Mouse (Mus musculus) hindbrain, embryonic 15.5 days (tissue): ENCODE results near the gene Fam162b. TPM values are rescaled to one million over a fixed set of nuclear protein-coding genes. Genes with fewer than 3 reads are reported as not detected.
A peak's percentile ranks its signal among the peaks of the same experiment; 100 is the strongest.

ENCODE experiments used
- ATAC-seq: fragments of 200-750 bp; cut with Nextera tagmentation; 2 replicates; pipeline ENCODE4 v1.8.0; 2017; ENCODE audit warnings: low read depth, moderate number of reproducible peaks, moderate TSS enrichment; ENCODE audit not compliant: low FRiP score
- H3K27ac ChIP-seq: fragments of 300-500 bp; sonication (generic); replicated peaks from 2 replicates; pipeline ENCODE4 v1.5.1; 2015; ENCODE audit warnings: mild to moderate bottlenecking, inconsistent platforms
- H3K27me3 ChIP-seq: fragments of 300-500 bp; sonication (generic); 2 replicates; pipeline ENCODE4 v1.6.1; 2015; ENCODE audit warnings: control low read depth, inconsistent platforms
- H3K36me3 ChIP-seq: fragments of 300-500 bp; sonication (generic); 2 replicates; pipeline ENCODE4 v1.6.1; 2015; ENCODE audit warnings: control low read depth, inconsistent platforms
- H3K4me1 ChIP-seq: fragments of 300-500 bp; sonication (generic); replicated peaks from 2 replicates; pipeline ENCODE4 v1.6.1; 2015; ENCODE audit warnings: control low read depth, inconsistent platforms
- H3K4me2 ChIP-seq: fragments of 300-500 bp; sonication (generic); 2 replicates; pipeline ENCODE4 v1.6.1; 2015; ENCODE audit warnings: moderate library complexity, mild to moderate bottlenecking, inconsistent platforms
- H3K4me3 ChIP-seq: fragments of 300-500 bp; sonication (generic); 2 replicates; pipeline ENCODE4 v1.5.1; 2015; ENCODE audit warnings: mild to moderate bottlenecking, inconsistent platforms
- H3K9ac ChIP-seq: fragments of 300-500 bp; sonication (generic); 2 replicates; pipeline ENCODE4 v1.6.1; 2015; ENCODE audit warnings: inconsistent platforms
- H3K9me3 ChIP-seq: fragments of 300-500 bp; sonication (generic); 2 replicates; pipeline ENCODE4 v1.6.1; 2016; ENCODE audit warnings: control low read depth, inconsistent platforms
- WGBS: fragments of 180-500 bp; shearing (Covaris S2); methylation state at CpG from one replicate; pipeline ENCODE4 v1.1.7; 2015; 5-methylcytosine and 5-hydroxymethylcytosine counted together
- polyA plus RNA-seq: library from polyadenylated mRNA; unstranded; fragments of >200 nt; fragmentation: Nextera tagmentation; extraction: Ambion mirVana; gene quantifications from 2 replicates; pipeline ENCODE4 v1.2.1, GENCODE M21; 2015

Fam162b gene
- polyA plus RNA-seq, 1 experiment from 2014 or later, result 2.2 TPM

GRCm38 (mm10) chr10:51595001-51595931 is 4.9 kb upstream of the Fam162b start:
- Histone ChIP-seq H3K9ac (no peak overlapping the region), H3K27me3 (0 out of 2 replicates have a peak, but pooled peaks cover 3% of the 10 kb centered on the region), H3K36me3 (no peaks in the 10 kb centered on the region), H3K4me3 (no peak overlapping the region), H3K4me1 (peaks cover 2% of the 10 kb centered on the region), H3K9me3 (no peaks in the 10 kb centered on the region), H3K4me2 (peak overlapping the region; percentile 36; the same call in 1 of the 2 replicates), H3K27ac (no peak overlapping the region)
- peak; percentile 45; the same call in 1 of the 2 replicates for ATAC-seq
- WGBS, result 47% methylated on average over 10 of the region's 10 CpGs

DNA sequence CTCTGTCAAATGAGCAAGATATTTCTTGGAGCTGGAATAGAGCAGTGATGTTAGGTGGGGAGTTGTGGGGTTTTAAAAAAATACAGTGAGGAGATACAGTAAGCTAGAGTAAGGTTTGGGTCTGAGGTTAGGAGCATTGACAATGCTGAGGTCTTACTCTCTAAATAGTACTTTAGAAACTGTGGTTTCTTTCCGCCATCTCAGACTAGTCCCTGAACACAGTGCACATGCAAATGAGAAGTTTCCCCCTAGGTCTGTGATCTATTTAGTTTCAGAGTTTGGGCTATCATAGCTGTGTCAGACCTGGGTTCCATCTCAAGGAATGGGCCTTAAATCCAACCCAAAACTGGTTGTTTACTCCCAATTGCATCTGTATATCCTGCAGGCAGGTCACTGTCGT is 1.3 kb upstream of the Fam162b start:
- Histone ChIP-seq H3K36me3 (no peaks in the 10 kb centered on the region), H3K27me3 (0 out of 2 replicates have a peak, but pooled peaks cover 3% of the 10 kb centered on the region), H3K9ac (no peak overlapping the region), H3K4me3 (no peak overlapping the region), H3K9me3 (no peaks in the 10 kb centered on the region), H3K4me1 (peaks cover 6% of the 10 kb centered on the region), H3K4me2 (no peak overlapping the region), H3K27ac (no peak overlapping the region)
- WGBS, result 88% methylated on average over 2 of the region's 2 CpGs
- ATAC-seq, result no peak

- no peak for ATAC-seq
- H3K27me3 ChIP-seq, result no peaks in the 10 kb centered on the region
- no peaks in the 10 kb centered on the region for H3K36me3 ChIP-seq
- no peak overlapping the region for H3K4me2 ChIP-seq
- H3K9me3 ChIP-seq, result no peaks in the 10 kb centered on the region
- H3K4me1 ChIP-seq, result peaks cover under 1% of the 10 kb centered on the region
- no peak overlapping the region for H3K27ac ChIP-seq
- H3K4me3 ChIP-seq, result no peak overlapping the region
- no peak overlapping the region for H3K9ac ChIP-seq
Measured at GRCm38 (mm10) chr10:51584919-51585318, 5.4 kb downstream of the Fam162b start.

GRCm38 (mm10) chr10:51584378-51584777 is 5.9 kb downstream of the Fam162b start:
- Histone ChIP-seq H3K9ac (no peak overlapping the region), H3K36me3 (no peaks in the 10 kb centered on the region), H3K4me1 (no peaks in the 10 kb centered on the region), H3K4me3 (no peak overlapping the region), H3K27ac (no peak overlapping the region), H3K9me3 (no peaks in the 10 kb centered on the region), H3K4me2 (no peak overlapping the region), H3K27me3 (no peaks in the 10 kb centered on the region)
- 50% methylated on average over 1 of the region's 1 CpGs for WGBS
- no peak for ATAC-seq

GRCm38 (mm10) chr10:51571225-51571996 is 18.9 kb downstream of the Fam162b start:
- no peak overlapping the region for H3K9ac ChIP-seq
- no peak overlapping the region for H3K27ac ChIP-seq
- H3K9me3 ChIP-seq, result no peaks in the 10 kb centered on the region
- H3K27me3 ChIP-seq, result no peaks in the 10 kb centered on the region
- no peak for ATAC-seq
- no peak overlapping the region for H3K4me3 ChIP-seq
- no peak overlapping the region for H3K4me2 ChIP-seq
- H3K4me1 ChIP-seq, result no peaks in the 10 kb centered on the region
- WGBS, result 83% methylated on average over 9 of the region's 9 CpGs
- no peaks in the 10 kb centered on the region for H3K36me3 ChIP-seq

- no peak for ATAC-seq
- no peak overlapping the region for H3K27ac ChIP-seq
- H3K27me3 ChIP-seq, result no peaks in the 10 kb centered on the region
- no peak overlapping the region for H3K9ac ChIP-seq
- no peaks in the 10 kb centered on the region for H3K36me3 ChIP-seq
- no peaks in the 10 kb centered on the region for H3K4me1 ChIP-seq
- H3K4me3 ChIP-seq, result no peak overlapping the region
- H3K9me3 ChIP-seq, result no peaks in the 10 kb centered on the region
- 77% methylated on average over 1 of the region's 1 CpGs for WGBS
- H3K4me2 ChIP-seq, result no peak overlapping the region
Measured at GRCm38 (mm10) chr10:51556005-51556404, 34.3 kb downstream of the Fam162b start.

DNA sequence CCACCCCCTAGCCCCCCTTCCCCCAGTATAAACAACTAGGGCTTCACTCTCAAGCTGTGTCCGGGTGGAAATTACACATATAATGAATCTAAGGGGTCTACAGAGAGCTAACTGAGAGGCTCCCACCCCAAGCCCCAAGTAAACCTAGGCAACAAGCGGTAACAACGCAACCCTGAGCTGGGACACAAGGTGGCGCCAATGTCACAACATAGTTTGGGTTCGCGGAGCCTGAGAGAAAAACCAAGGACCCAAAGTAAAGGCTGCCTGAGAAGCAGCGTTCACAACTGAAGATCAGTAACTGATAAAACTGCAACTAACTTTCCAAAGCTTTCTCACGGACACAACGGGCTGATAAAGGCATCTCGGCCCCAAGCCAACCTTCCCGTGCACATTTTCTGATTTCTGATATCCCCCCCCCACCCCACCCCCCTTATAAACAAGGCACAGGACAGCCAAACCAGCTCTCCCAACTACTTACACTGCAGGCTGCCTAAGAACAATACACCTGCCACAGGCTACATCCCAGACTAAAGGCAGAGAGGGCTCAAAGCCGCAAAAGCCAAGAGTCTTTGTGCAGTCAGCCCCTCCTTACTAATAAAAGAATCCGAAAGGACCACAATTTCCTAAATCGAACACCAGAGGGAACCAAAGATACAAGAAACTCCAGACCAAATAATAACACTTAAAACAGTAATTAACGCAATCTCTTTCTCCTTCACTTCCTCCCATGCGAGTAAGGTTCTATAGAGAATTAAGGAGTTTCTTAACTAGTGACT is 36.8 kb downstream of the Fam162b start:
- Histone ChIP-seq H3K27me3 (no peaks in the 10 kb centered on the region), H3K4me1 (no peaks in the 10 kb centered on the region), H3K9ac (peak overlapping the region; percentile 49), H3K9me3 (no peaks in the 10 kb centered on the region), H3K4me2 (peak overlapping the region; percentile 94), H3K4me3 (peak overlapping the region; percentile 47), H3K36me3 (no peaks in the 10 kb centered on the region), H3K27ac (peak overlapping the region; percentile 45)
- WGBS, result under 1% methylated on average over 16 of the region's 16 CpGs
- ATAC-seq, result peak; percentile 96

Other genes with a start within 250 kb of the Fam162b start
- not detected in 2 replicates for gene Gm49339, start 109.9 kb downstream of the Fam162b start, polyA plus RNA-seq
- 0.32 and 0.46 TPM in 2 replicates for gene Lilr4b, start 109.9 kb downstream of the Fam162b start, polyA plus RNA-seq
- gene Lilrb4a, start 99.6 kb downstream of the Fam162b start, polyA plus RNA-seq, result 0.86 and 1.8 TPM in 2 replicates
- 0.09 TPM in 1 of 2 replicates, not detected in the other for gene Gprc6a, start 40.9 kb upstream of the Fam162b start, polyA plus RNA-seq
- not detected in 2 replicates for gene Rfx6, start 87.2 kb upstream of the Fam162b start, polyA plus RNA-seq